Mouse (Mus musculus): Measurements from ENCODE around the gene Ppil6.

DNA sequence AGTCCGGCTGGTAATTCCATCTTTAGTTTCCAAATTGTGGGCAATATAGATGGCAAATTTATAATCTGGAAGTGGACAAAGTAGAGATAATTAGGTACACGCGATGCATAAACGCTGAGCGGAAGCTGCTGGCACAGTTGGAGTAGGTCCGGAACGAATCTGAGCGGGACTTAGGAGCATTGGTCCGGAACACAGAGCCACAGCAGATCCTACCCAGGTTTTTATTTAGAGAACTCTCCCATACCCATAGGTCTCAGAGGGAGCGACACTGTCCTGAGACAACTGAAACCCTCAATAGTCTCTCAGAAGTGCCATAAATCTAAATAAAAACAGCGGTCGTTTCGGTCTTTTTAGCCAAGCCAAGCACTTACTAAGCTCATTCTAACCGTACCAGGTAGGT is 40.6 kb upstream of the Ppil6 start:
- TF ChIP-seq CTCF (IDR thresholded peaks at IDR 0.05; ENCODE audit: insufficient read depth, low read depth, low read length), result no peak
- TF ChIP-seq POLR2A (IDR thresholded peaks at IDR 0.05; ENCODE audit: insufficient read depth, low read depth, low read length), result no peak

All from olfactory bulb, adult 2 months (tissue).